Mouse (Mus musculus) CH12.LX (cell line): ENCODE results near the gene Zfp148. TPM values are rescaled to one million over a fixed set of nuclear protein-coding genes. Genes with fewer than 3 reads are reported as not detected.

ENCODE experiments used
- DNase-seq: peaks from one replicate; pipeline ENCODE4 v3.0.0-alpha.2; 2013; ENCODE audit errors: extremely low read depth
- H3K27ac ChIP-seq: 2 replicates; pipeline ENCODE4 v1.5.1; 2012; ENCODE audit warnings: low read depth, mild to moderate bottlenecking, control low read depth, moderate library complexity; ENCODE audit not compliant: insufficient read depth
- H3K27me3 ChIP-seq: replicated peaks from 2 replicates; pipeline ENCODE3; 2012; ENCODE audit warnings: inconsistent platforms
- H3K36me3 ChIP-seq, 2 experiments: replicated peaks in 1 of 2; 2 replicates each; pipeline versions ENCODE3 to v1.6.1; 2012; ENCODE audit warnings: inconsistent platforms in 1 of 2, low read length in 1 of 2, mild to moderate bottlenecking in 1 of 2, mixed read lengths in 1 of 2, moderate library complexity in 1 of 2; ENCODE audit not compliant: control insufficient read depth in 1 of 2, insufficient read depth in 1 of 2
- H3K4me1 ChIP-seq, 2 experiments: 2 replicates each; pipeline ENCODE4 v1.6.1; 2012; ENCODE audit warnings: inconsistent platforms in 1 of 2, moderate library complexity in 1 of 2; ENCODE audit not compliant: insufficient read depth in 2 of 2, control insufficient read depth in 1 of 2
- H3K4me2 ChIP-seq: 2 replicates; pipeline ENCODE4 v1.6.1; 2012; ENCODE audit warnings: low read depth, mild to moderate bottlenecking, control low read depth; ENCODE audit not compliant: poor library complexity, insufficient read depth, severe bottlenecking
- H3K4me3 ChIP-seq, 3 experiments: fragments of 150-350 bp in 1 of 3; sonication (generic) in 1 of 3; replicated peaks in 1 of 3; 2 replicates each; pipeline versions ENCODE3 to v1.5.1; 2011 to 2012; ENCODE audit warnings: low read depth in 2 of 3, low read length in 2 of 3, mild to moderate bottlenecking in 2 of 3, moderate library complexity in 2 of 3, control low read depth in 1 of 3, improper control_type of control experiment in 1 of 3, inconsistent platforms in 1 of 3, mixed read lengths in 1 of 3; ENCODE audit not compliant: poor library complexity in 1 of 3
- H3K79me2 ChIP-seq: replicated peaks from 2 replicates; pipeline ENCODE4 v1.6.1; 2012; ENCODE audit warnings: mild to moderate bottlenecking, moderate library complexity; ENCODE audit not compliant: control insufficient read depth, poor library complexity, insufficient read depth, severe bottlenecking; ENCODE audit errors: extremely low read depth
- H3K9ac ChIP-seq: 2 replicates; pipeline ENCODE4 v1.6.1; 2012; ENCODE audit warnings: low read depth, mild to moderate bottlenecking, control low read depth, moderate library complexity; ENCODE audit not compliant: insufficient read depth
- H3K9me3 ChIP-seq: replicated peaks from 2 replicates; pipeline ENCODE3; 2012; ENCODE audit warnings: low read length, inconsistent platforms, mixed read lengths
- CHD2 ChIP-seq: IDR thresholded peaks from 2 replicates; pipeline ENCODE4 v1.6.1; 2011; ENCODE audit warnings: low read length, improper control_type of control experiment
- CTCF ChIP-seq, 2 experiments: IDR thresholded peaks in 1 of 2; conservative IDR thresholded peaks in 1 of 2; 2 replicates each; pipeline ENCODE4 v1.5.1; 2011 to 2012; ENCODE audit warnings: low read depth in 2 of 2, low read length in 2 of 2, improper control_type of control experiment in 1 of 2, inconsistent platforms in 1 of 2, mild to moderate bottlenecking in 1 of 2, moderate library complexity in 1 of 2
- EP300 ChIP-seq: IDR thresholded peaks from 2 replicates; pipeline ENCODE4 v1.6.1; 2011; ENCODE audit warnings: low read length, improper control_type of control experiment
- HCFC1 ChIP-seq: IDR thresholded peaks from 2 replicates; pipeline ENCODE4 v1.6.1; 2012; ENCODE audit warnings: low read depth, mild to moderate bottlenecking, inconsistent platforms, low read length, improper control_type of control experiment
- JUND ChIP-seq: conservative IDR thresholded peaks from 2 replicates; pipeline ENCODE4 v1.6.1; 2011; ENCODE audit warnings: low read depth, low read length, improper control_type of control experiment
- MAFK ChIP-seq: IDR thresholded peaks from 2 replicates; pipeline ENCODE4 v1.6.1; 2011; ENCODE audit warnings: low read length, improper control_type of control experiment; ENCODE audit not compliant: insufficient replicate concordance
- MAZ ChIP-seq: IDR thresholded peaks from 2 replicates; pipeline ENCODE4 v1.6.1; 2012; ENCODE audit warnings: low read depth, mild to moderate bottlenecking, inconsistent platforms, low read length, improper control_type of control experiment, moderate library complexity
- MYC ChIP-seq: IDR thresholded peaks from 2 replicates; pipeline ENCODE4 v1.6.1; 2011; ENCODE audit warnings: low read depth, mild to moderate bottlenecking, improper control_type of control experiment, low read length
- NRF1 ChIP-seq: IDR thresholded peaks from 2 replicates; pipeline ENCODE4 v1.6.1; 2014; ENCODE audit warnings: low read depth, mild to moderate bottlenecking, inconsistent platforms, low read length, improper control_type of control experiment, moderate library complexity
- PAX5 ChIP-seq: IDR thresholded peaks from 2 replicates; pipeline ENCODE4 v1.6.1; 2012; ENCODE audit warnings: low read length, inconsistent platforms, mixed read lengths
- RCOR1 ChIP-seq: conservative IDR thresholded peaks from 2 replicates; pipeline ENCODE4 v1.6.1; 2012; ENCODE audit warnings: low read depth, mild to moderate bottlenecking, inconsistent platforms, low read length, improper control_type of control experiment
- SMC3 ChIP-seq: IDR thresholded peaks from 2 replicates; pipeline ENCODE4 v1.6.1; 2011; ENCODE audit warnings: low read depth, low read length, improper control_type of control experiment
- TCF12 ChIP-seq: IDR thresholded peaks from 2 replicates; pipeline ENCODE4 v1.6.1; 2014; ENCODE audit warnings: low read depth, mild to moderate bottlenecking, inconsistent platforms, low read length, improper control_type of control experiment
- USF2 ChIP-seq: conservative IDR thresholded peaks from 2 replicates; pipeline ENCODE4 v1.6.1; 2011; ENCODE audit warnings: low read depth, low read length, improper control_type of control experiment
- ZC3H11A ChIP-seq: IDR thresholded peaks from 2 replicates; pipeline ENCODE4 v1.6.1; 2012; ENCODE audit warnings: low read depth, mild to moderate bottlenecking, inconsistent platforms, low read length, improper control_type of control experiment
- ZNF384 ChIP-seq: IDR thresholded peaks from 2 replicates; pipeline ENCODE4 v1.6.1; 2012; ENCODE audit warnings: low read depth, low read length, improper control_type of control experiment, inconsistent platforms
- dilution Hi-C: fragments of 300-500 bp; cut with MboI; formaldehyde crosslinking; loops from 2 replicates; pipeline ENCODE4 v1.14.3; 2020; ENCODE audit warnings: low sequenced_read_pairs; ENCODE audit not compliant: extremely low pct_unique_long_range_greater_than_20kb, extremely low pct_ligation_motif_present
- in situ Hi-C: fragments of 300-500 bp; cut with MboI; formaldehyde crosslinking; loops from 3 replicates; pipeline ENCODE4 v1.14.3; 2019; ENCODE audit warnings: low sequenced_read_pairs, low pct_ligation_motif_present, low pct_unique_long_range_greater_than_20kb, mixed read lengths
- polyA plus RNA-seq: library from polyadenylated mRNA; unstranded; fragments of >175 nt; gene quantifications from 2 replicates; pipeline ENCODE4 v1.2.1, GENCODE M21; 2012; ENCODE audit warnings: low read depth; ENCODE audit not compliant: insufficient read length
- total RNA-seq, 2 experiments: library from RNA; depleted of rRNA; stranded (reverse); fragments of 300-350 nt in 1 of 2; fragments of >200 nt in 1 of 2; gene quantifications; 2 replicates each; pipeline ENCODE4 v1.2.3; 2012 to 2014

Gene Zfp148
- total and polyA plus RNA-seq, 3 experiments: 19.5 to 36.6 (median 28.6) TPM

DNA sequence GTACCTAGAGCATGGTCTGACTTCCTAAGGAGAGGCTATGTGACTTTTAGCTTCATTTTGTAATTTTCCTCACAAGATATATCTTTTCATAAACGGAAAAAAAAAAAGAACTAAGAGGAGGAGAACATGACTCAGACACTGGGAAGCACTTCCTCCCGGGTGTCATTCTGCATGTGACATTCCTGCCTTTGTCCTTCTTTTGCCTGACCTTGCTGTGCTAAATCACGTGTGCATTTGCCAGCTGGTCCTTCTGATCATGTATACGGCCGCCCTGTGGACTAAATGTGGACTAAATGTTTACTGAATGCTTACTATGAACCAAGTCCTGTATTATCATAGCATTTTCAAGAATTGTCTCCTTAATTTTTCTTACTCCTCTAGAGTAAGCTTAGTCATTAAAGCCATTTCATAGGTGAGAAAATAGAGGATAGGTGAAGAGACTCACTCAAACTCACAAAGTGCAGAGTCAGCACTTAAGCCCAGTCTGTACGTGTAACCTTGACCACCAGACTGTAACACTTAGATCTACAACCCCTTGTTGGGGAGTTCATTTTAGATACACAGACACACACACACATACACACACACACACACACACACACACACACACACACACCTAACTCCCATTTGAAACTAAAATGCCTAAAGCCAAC lies 139.4 kb downstream of the Zfp148 start:
- Histone ChIP-seq H3K4me3 (no peak overlapping the region), H3K9ac (no peak overlapping the region), H3K36me3 (no peaks in the 10 kb centered on the region), H3K27me3 (no peaks in the 10 kb centered on the region), H3K79me2 (no peaks in the 10 kb centered on the region), H3K4me2 (no peak overlapping the region), H3K27ac (no peak overlapping the region), H3K4me1 (peaks cover 0 to 4% of the 10 kb centered on the region in 2 experiments; a peak in 2 of 4 replicates), H3K9me3 (no peaks in the 10 kb centered on the region)
- dilution Hi-C loops: no loop called here
- in situ Hi-C loops: no loop called here
- 0 out of 4 replicates have a peak, but pooled peaks of 1 of the 2 experiments have one; percentile 7 for TF ChIP-seq CTCF (conservative IDR thresholded peaks at IDR 0.05 in 1 of 2, IDR thresholded peaks at IDR 0.05 in 1 of 2; ENCODE audit: low read depth in 2 of 2, low read length in 2 of 2)
- TF ChIP-seq SMC3: 0 out of 2 replicates have a peak, but pooled peaks have one; percentile 1
- TF ChIP-seq RCOR1: no peak
- TF ChIP-seq MAFK: peak; percentile 94
- DNase-seq: no peak

DNA sequence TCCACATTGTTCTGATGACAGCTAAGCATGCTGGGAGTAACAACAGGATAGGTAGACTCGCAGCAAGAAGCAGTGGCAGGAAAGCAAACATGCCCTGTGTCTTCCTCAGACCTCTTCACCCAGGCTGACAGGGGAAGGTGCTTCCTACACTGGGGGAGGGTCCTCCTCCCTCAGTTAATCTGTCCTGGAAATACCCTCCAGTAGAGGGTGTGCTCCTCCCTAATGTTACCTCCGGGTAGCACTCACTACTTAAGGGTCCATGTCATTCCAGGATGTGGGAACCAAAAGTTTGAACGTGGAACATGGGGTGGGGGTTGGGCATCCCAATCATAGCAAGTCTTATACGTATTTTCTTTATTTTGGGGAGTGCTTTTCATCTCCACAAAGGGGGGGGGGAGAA lies 141.9 kb downstream of the Zfp148 start:
- dilution Hi-C loops: no loop called here
- no peak overlapping the region for H3K9ac ChIP-seq
- H3K27ac ChIP-seq: no peak overlapping the region
- H3K27me3 ChIP-seq: no peaks in the 10 kb centered on the region
- no peak overlapping the region for H3K4me3 ChIP-seq
- TF ChIP-seq MYC (no peak), CHD2 (0 out of 2 replicates have a peak, but pooled peaks have one; percentile 15)
- no peaks in the 10 kb centered on the region for H3K79me2 ChIP-seq
- peaks cover 0 to 2% of the 10 kb centered on the region in 2 experiments; a peak in 1 of 4 replicates for H3K4me1 ChIP-seq
- H3K36me3 ChIP-seq: no peaks in the 10 kb centered on the region
- H3K9me3 ChIP-seq: peaks cover under 1% of the 10 kb centered on the region
- no peak for DNase-seq
- H3K4me2 ChIP-seq: no peak overlapping the region
- in situ Hi-C loops: no loop called here

DNA sequence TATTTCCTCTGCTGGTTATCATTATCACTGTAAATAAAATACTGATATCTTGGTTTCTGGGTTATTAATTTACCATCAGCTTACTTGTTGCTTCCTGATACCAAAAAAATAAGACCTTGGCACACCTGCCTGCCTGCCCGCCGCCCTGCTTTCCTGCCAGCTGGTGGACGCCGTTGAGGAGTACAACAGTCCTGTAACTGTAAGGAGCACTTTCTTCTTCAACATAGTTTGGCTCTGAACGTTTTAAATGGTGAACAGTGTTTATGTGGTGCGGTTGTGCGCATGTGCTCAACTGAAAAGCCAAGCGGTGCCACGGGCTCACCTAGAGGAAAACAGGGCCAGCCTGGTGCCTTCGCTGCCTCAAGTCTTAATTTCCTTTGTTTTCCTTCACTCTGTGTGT lies 142.9 kb downstream of the Zfp148 start:
- TF ChIP-seq SMC3 (no peak), RCOR1 (no peak), CHD2 (no peak), ZC3H11A (no peak), NRF1 (no peak), TCF12 (no peak), ZNF384 (no peak), JUND (no peak), MYC (no peak), MAZ (no peak), USF2 (no peak), PAX5 (no peak), EP300 (no peak), HCFC1 (no peak), MAFK (no peak)
- H3K9ac ChIP-seq: no peak overlapping the region
- DNase-seq: no peak
- H3K4me2 ChIP-seq: no peak overlapping the region
- H3K27me3 ChIP-seq: no peaks in the 10 kb centered on the region
- H3K27ac ChIP-seq: no peak overlapping the region
- dilution Hi-C loops: no loop called here
- H3K79me2 ChIP-seq: no peaks in the 10 kb centered on the region
- in situ Hi-C loops: no loop called here
- H3K4me1 ChIP-seq: peaks cover 0 to 2% of the 10 kb centered on the region in 2 experiments; a peak in 1 of 4 replicates
- no peak overlapping the region for H3K4me3 ChIP-seq
- no peaks in the 10 kb centered on the region for H3K36me3 ChIP-seq
- peaks cover 8% of the 10 kb centered on the region for H3K9me3 ChIP-seq
